Mouse (Mus musculus) v-Abl transformed pro-B cells (cell line): ENCODE measurements around the gene Cd5.

ENCODE experiments used
- in situ Hi-C, 2 experiments: fragments of 400-800 bp; cut with MboI; formaldehyde crosslinking; loops; one replicate each; pipeline ENCODE4 v1.15.1; 2025; ENCODE audit not compliant: unreplicated experiment in 2 of 2

Gene Cd5

GRCm38 (mm10) chr19:10738811-10739210 is at the start of gene Cd5:
Cd5 (minus strand) TSS chr19:10739002.
- in situ Hi-C loops: no loop called here

GRCm38 (mm10) chr19:10788242-10788641 is 49.4 kb upstream of the Cd5 start:
- in situ Hi-C loops: no loop called here

GRCm38 (mm10) chr19:10787406-10787805 is 48.6 kb upstream of the Cd5 start:
- in situ Hi-C loops: no loop called here

- in situ Hi-C loops: no loop called here
These were observed 48.0 kb upstream of the Cd5 start for GRCm38 (mm10) chr19:10786753-10787152.

GRCm38 (mm10) chr19:10784796-10785459 is 46.1 kb upstream of the Cd5 start:
- in situ Hi-C loops: no loop called here

- in situ Hi-C loops: no loop called here
These were observed 45.3 kb upstream of the Cd5 start for GRCm38 (mm10) chr19:10784061-10784460.

- in situ Hi-C loops: no loop called here
These were observed 44.4 kb upstream of the Cd5 start for GRCm38 (mm10) chr19:10783168-10783567.

GRCm38 (mm10) chr19:10781641-10782040 is 42.8 kb upstream of the Cd5 start:
- in situ Hi-C loops: no loop called here

- in situ Hi-C loops: no loop called here
These were observed 38.1 kb upstream of the Cd5 start for GRCm38 (mm10) chr19:10776906-10777305.

GRCm38 (mm10) chr19:10774141-10774540 is 35.3 kb upstream of the Cd5 start:
- in situ Hi-C loops: no loop called here

GRCm38 (mm10) chr19:10773384-10773783 is 34.6 kb upstream of the Cd5 start:
- in situ Hi-C loops: no loop called here

- in situ Hi-C loops: no loop called here
These were observed 34.1 kb upstream of the Cd5 start for GRCm38 (mm10) chr19:10772866-10773265.

- in situ Hi-C loops: no loop called here
These were observed 33.2 kb upstream of the Cd5 start for GRCm38 (mm10) chr19:10771995-10772394.

GRCm38 (mm10) chr19:10769429-10770195 is 30.8 kb upstream of the Cd5 start:
- in situ Hi-C loops: no loop called here

- in situ Hi-C loops: no loop called here
These were observed 30.1 kb upstream of the Cd5 start for GRCm38 (mm10) chr19:10768694-10769428.

- in situ Hi-C loops: no loop called here
These were observed 28.8 kb upstream of the Cd5 start for GRCm38 (mm10) chr19:10767631-10768030.

GRCm38 (mm10) chr19:10763381-10764031 is 24.7 kb upstream of the Cd5 start:
- in situ Hi-C loops: no loop called here

- in situ Hi-C loops: no loop called here
These were observed 23.7 kb upstream of the Cd5 start for GRCm38 (mm10) chr19:10762468-10762867.

GRCm38 (mm10) chr19:10761794-10762415 is 23.1 kb upstream of the Cd5 start:
- in situ Hi-C loops: no loop called here

- in situ Hi-C loops: no loop called here
These were observed 21.4 kb upstream of the Cd5 start for GRCm38 (mm10) chr19:10759983-10760831.
